Mouse (Mus musculus) inflammation-experienced regulatory T-cells, adult 16 weeks (primary cell): ENCODE results near the gene Mapkbp1. TPM values are rescaled to one million over a fixed set of nuclear protein-coding genes. Genes with fewer than 3 reads are reported as not detected.

Source experiments
- polyA plus RNA-seq: library from polyadenylated mRNA; unstranded; fragments of 100-300 nt; shearing (Covaris generic); gene quantifications from one replicate; pipeline ENCODE4 v1.2.1, GENCODE M21; 2017

The Mapkbp1 gene
- 10.6 TPM for polyA plus RNA-seq

GRCm38 (mm10) chr2:119972537-119972879 lies at the start of gene Mapkbp1:
Mapkbp1 (plus strand) TSS chr2:119972699.

DNA sequence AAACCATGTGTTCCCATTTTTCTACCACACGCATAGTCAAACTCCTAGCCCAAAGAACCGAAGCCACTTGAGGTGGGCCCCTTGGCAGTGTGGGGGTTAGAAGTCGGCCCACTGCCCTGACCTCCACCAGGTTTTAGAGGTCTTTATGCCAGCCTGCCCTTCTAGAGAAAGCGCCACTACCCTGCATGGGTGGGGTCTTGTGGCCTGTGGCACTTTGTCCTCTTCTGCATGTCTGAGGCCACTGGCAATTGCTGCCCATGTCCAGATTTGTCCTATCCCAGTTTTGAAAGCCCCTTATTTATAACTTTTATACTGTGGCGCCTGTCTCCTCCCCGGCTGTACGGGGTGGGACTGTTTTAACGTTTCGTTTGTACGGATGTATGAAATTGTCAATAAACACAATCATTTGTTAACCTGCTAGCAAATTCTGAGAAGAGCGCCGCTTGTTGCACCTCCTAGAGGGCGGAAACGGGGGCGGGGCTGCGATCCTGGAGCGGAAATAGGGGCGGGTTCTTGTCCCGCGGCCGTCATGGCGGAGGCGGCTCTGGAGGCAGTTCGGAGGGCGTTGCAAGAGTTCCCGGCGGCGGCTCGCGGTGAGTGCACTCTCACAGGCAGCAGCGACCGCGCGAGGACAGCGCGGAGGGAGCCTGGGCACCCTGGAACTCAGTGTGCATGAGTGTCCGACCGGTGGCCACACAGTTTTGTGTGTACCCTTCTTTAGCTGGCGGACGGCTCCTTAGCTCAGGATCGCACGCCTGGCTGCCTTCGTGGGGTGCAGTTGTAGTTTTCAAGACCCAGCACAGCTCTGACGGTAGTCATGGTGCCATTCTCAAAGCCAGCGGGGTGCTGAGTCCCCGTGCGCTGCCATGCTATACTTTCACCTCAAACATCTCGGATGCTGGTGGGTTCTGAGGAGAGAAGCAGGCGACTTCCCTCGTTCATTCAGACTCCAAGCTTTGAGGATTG lies 54.8 kb downstream of the Mapkbp1 start, which contains the start of the genes Jmjd7 and Gm28042:
Gene Jmjd7, plus strand, starts transcription at position 500 of the 966 bp plus-strand sequence.
Gene Gm28042, plus strand, starts transcription at position 510 of the 966 bp plus-strand sequence.

GRCm38 (mm10) chr2:120032726-120033467 lies 60.4 kb downstream of the Mapkbp1 start, which contains the start of gene Pla2g4b:
Pla2g4b (plus strand) TSS chr2:120033417.

Other genes with a start within 250 kb of the Mapkbp1 start
- gene Itpka, start 230.4 kb upstream of the Mapkbp1 start, polyA plus RNA-seq = not detected
- not detected for gene Ltk, start 212.3 kb upstream of the Mapkbp1 start, polyA plus RNA-seq
- gene Rpap1, start 185.2 kb upstream of the Mapkbp1 start, polyA plus RNA-seq = 44.4 TPM
- 3.0 TPM for gene Tyro3, start 175.0 kb upstream of the Mapkbp1 start, polyA plus RNA-seq
- 67.1 TPM for gene Mga, start 75.5 kb upstream of the Mapkbp1 start, polyA plus RNA-seq
- 21.1 TPM for gene Jmjd7, start 54.8 kb downstream of the Mapkbp1 start, polyA plus RNA-seq
- 6.8 TPM for gene Gm28042, start 54.8 kb downstream of the Mapkbp1 start, polyA plus RNA-seq
- 4.4 TPM for gene Pla2g4b, start 60.7 kb downstream of the Mapkbp1 start, polyA plus RNA-seq
- gene Ehd4, start 181.9 kb downstream of the Mapkbp1 start, polyA plus RNA-seq = 9.1 TPM